Mouse (Mus musculus) erythroblast, embryonic 14.5 days (primary cell): ENCODE data around the gene Pla2g2d.

Experiments used
- GATA1 ChIP-seq: IDR thresholded peaks from 2 replicates; pipeline ENCODE4 v1.6.1; 2012; ENCODE audit warnings: low read length, inconsistent platforms, mixed read lengths
- TAL1 ChIP-seq: IDR thresholded peaks from 3 replicates; pipeline ENCODE4 v1.6.1; 2012; ENCODE audit warnings: low read length, inconsistent platforms, mixed read lengths

GRCm38 (mm10) chr4:138746866-138747265 is 28.7 kb upstream of the Pla2g2d start:
- TF ChIP-seq TAL1 (no peak), GATA1 (no peak)
